Mouse (Mus musculus): ENCODE data around the gene Tnni1. TPM values are rescaled to one million over a fixed set of nuclear protein-coding genes. Genes with fewer than 3 reads are reported as not detected.

Tnni1 gene
- polyA plus RNA-seq, 1 experiment from 2014 or later = 6.4 TPM

GRCm38 (mm10) chr1:135794216-135795134 lies 15.2 kb downstream of the Tnni1 start:
- WGBS = 19% methylated on average over 20 of the region's 20 CpGs
- Histone ChIP-seq H3K27ac (ENCODE audit: low read length) (peak overlapping the region; percentile 82), H3K9ac (ENCODE audit: low read depth, low read length) (peak overlapping the region; percentile 71), H3K4me1 (ENCODE audit: control insufficient read depth, insufficient read depth, low read length) (peaks cover 43% of the 10 kb centered on the region), H3K4me3 (ENCODE audit: low read length) (peak overlapping the region; percentile 35), H3K36me3 (ENCODE audit: control insufficient read depth, insufficient read depth, low read length) (no peaks in the 10 kb centered on the region), H3K9me3 (ENCODE audit: control insufficient read depth, low read length) (no peaks in the 10 kb centered on the region), H3K4me2 (ENCODE audit: low read depth, low read length) (peak overlapping the region; percentile 61), H3K27me3 (replicated peaks; ENCODE audit: control insufficient read depth, insufficient read depth, low read length) (no peaks in the 10 kb centered on the region)
- ATAC-seq = peak; percentile 70

GRCm38 (mm10) chr1:135798492-135798891 lies 19.3 kb downstream of the Tnni1 start:
- H3K4me2 ChIP-seq (ENCODE audit: low read depth, low read length) = no peak overlapping the region
- H3K36me3 ChIP-seq (ENCODE audit: control insufficient read depth, insufficient read depth, low read length) = no peaks in the 10 kb centered on the region
- H3K4me1 ChIP-seq (ENCODE audit: control insufficient read depth, insufficient read depth, low read length) = peaks cover 55% of the 10 kb centered on the region
- no peak overlapping the region for H3K9ac ChIP-seq (ENCODE audit: low read depth, low read length)
- no peaks in the 10 kb centered on the region for H3K27me3 ChIP-seq (replicated peaks; ENCODE audit: control insufficient read depth, insufficient read depth, low read length)
- WGBS = 73% methylated on average over 1 of the region's 1 CpGs
- H3K9me3 ChIP-seq (ENCODE audit: control insufficient read depth, low read length) = no peaks in the 10 kb centered on the region
- H3K27ac ChIP-seq (ENCODE audit: low read length) = no peak overlapping the region
- no peak for ATAC-seq
- H3K4me3 ChIP-seq (ENCODE audit: low read length) = no peak overlapping the region

- Histone ChIP-seq H3K9ac (ENCODE audit: low read depth, low read length) (no peak overlapping the region), H3K4me2 (ENCODE audit: low read depth, low read length) (no peak overlapping the region), H3K27ac (ENCODE audit: low read length) (peak overlapping the region; percentile 89; the same call in 1 of the 2 replicates), H3K27me3 (replicated peaks; ENCODE audit: control insufficient read depth, insufficient read depth, low read length) (no peaks in the 10 kb centered on the region), H3K9me3 (ENCODE audit: control insufficient read depth, low read length) (no peaks in the 10 kb centered on the region), H3K4me1 (ENCODE audit: control insufficient read depth, insufficient read depth, low read length) (peaks cover 48% of the 10 kb centered on the region), H3K4me3 (ENCODE audit: low read length) (no peak overlapping the region), H3K36me3 (ENCODE audit: control insufficient read depth, insufficient read depth, low read length) (no peaks in the 10 kb centered on the region)
- ATAC-seq = no peak
- 54% methylated on average over 8 of the region's 8 CpGs for WGBS
Measured at GRCm38 (mm10) chr1:135799109-135799627, 19.9 kb downstream of the Tnni1 start.

- H3K4me2 ChIP-seq (ENCODE audit: low read depth, low read length) = no peak overlapping the region; the same call in 1 of the 2 replicates
- H3K27me3 ChIP-seq (replicated peaks; ENCODE audit: control insufficient read depth, insufficient read depth, low read length) = no peaks in the 10 kb centered on the region
- H3K4me3 ChIP-seq (ENCODE audit: low read length) = no peak overlapping the region
- peaks cover 37% of the 10 kb centered on the region for H3K4me1 ChIP-seq (ENCODE audit: control insufficient read depth, insufficient read depth, low read length)
- H3K27ac ChIP-seq (ENCODE audit: low read length) = peak overlapping the region; percentile 89
- peak overlapping the region; percentile 27 for H3K9ac ChIP-seq (ENCODE audit: low read depth, low read length)
- ATAC-seq = peak; percentile 54
- no peaks in the 10 kb centered on the region for H3K36me3 ChIP-seq (ENCODE audit: control insufficient read depth, insufficient read depth, low read length)
- WGBS = 23% methylated on average over 8 of the region's 8 CpGs
- H3K9me3 ChIP-seq (ENCODE audit: control insufficient read depth, low read length) = no peaks in the 10 kb centered on the region
Measured at GRCm38 (mm10) chr1:135800192-135800950, 21.1 kb downstream of the Tnni1 start.

- WGBS = 31% methylated on average over 10 of the region's 10 CpGs
- ATAC-seq = no peak
- peak overlapping the region; percentile 16; the same call in 1 of the 2 replicates for H3K27ac ChIP-seq (ENCODE audit: low read length)
- no peak overlapping the region for H3K4me2 ChIP-seq (ENCODE audit: low read depth, low read length)
- no peak overlapping the region for H3K4me3 ChIP-seq (ENCODE audit: low read length)
- H3K27me3 ChIP-seq (replicated peaks; ENCODE audit: control insufficient read depth, insufficient read depth, low read length) = no peaks in the 10 kb centered on the region
- H3K9ac ChIP-seq (ENCODE audit: low read depth, low read length) = no peak overlapping the region
- no peaks in the 10 kb centered on the region for H3K36me3 ChIP-seq (ENCODE audit: control insufficient read depth, insufficient read depth, low read length)
- H3K9me3 ChIP-seq (ENCODE audit: control insufficient read depth, low read length) = no peaks in the 10 kb centered on the region
- H3K4me1 ChIP-seq (ENCODE audit: control insufficient read depth, insufficient read depth, low read length) = peaks cover 23% of the 10 kb centered on the region
Measured at GRCm38 (mm10) chr1:135807546-135807945, 28.3 kb downstream of the Tnni1 start.

GRCm38 (mm10) chr1:135810180-135810579 lies 30.9 kb downstream of the Tnni1 start:
- Histone ChIP-seq H3K9me3 (ENCODE audit: control insufficient read depth, low read length) (no peaks in the 10 kb centered on the region), H3K4me3 (ENCODE audit: low read length) (no peak overlapping the region), H3K4me1 (ENCODE audit: control insufficient read depth, insufficient read depth, low read length) (peaks cover 41% of the 10 kb centered on the region), H3K9ac (ENCODE audit: low read depth, low read length) (no peak overlapping the region), H3K4me2 (ENCODE audit: low read depth, low read length) (no peak overlapping the region), H3K27ac (ENCODE audit: low read length) (peak overlapping the region; percentile 74), H3K27me3 (replicated peaks; ENCODE audit: control insufficient read depth, insufficient read depth, low read length) (no peaks in the 10 kb centered on the region), H3K36me3 (ENCODE audit: control insufficient read depth, insufficient read depth, low read length) (no peaks in the 10 kb centered on the region)
- peak; percentile 72 for ATAC-seq
- 49% methylated on average over 2 of the region's 2 CpGs for WGBS

GRCm38 (mm10) chr1:135811016-135811646 lies 31.9 kb downstream of the Tnni1 start:
- H3K9ac ChIP-seq (ENCODE audit: low read depth, low read length) = 0 out of 2 replicates have a peak overlapping the region, but pooled peaks have one; percentile 2
- no peak overlapping the region for H3K4me2 ChIP-seq (ENCODE audit: low read depth, low read length)
- no peaks in the 10 kb centered on the region for H3K36me3 ChIP-seq (ENCODE audit: control insufficient read depth, insufficient read depth, low read length)
- peak; percentile 17; the same call in 1 of the 2 replicates for ATAC-seq
- H3K4me3 ChIP-seq (ENCODE audit: low read length) = no peak overlapping the region
- H3K4me1 ChIP-seq (ENCODE audit: control insufficient read depth, insufficient read depth, low read length) = peaks cover 41% of the 10 kb centered on the region
- WGBS = 30% methylated on average over 7 of the region's 7 CpGs
- H3K27me3 ChIP-seq (replicated peaks; ENCODE audit: control insufficient read depth, insufficient read depth, low read length) = no peaks in the 10 kb centered on the region
- peak overlapping the region; percentile 95 for H3K27ac ChIP-seq (ENCODE audit: low read length)
- no peaks in the 10 kb centered on the region for H3K9me3 ChIP-seq (ENCODE audit: control insufficient read depth, low read length)

GRCm38 (mm10) chr1:135812205-135812604 lies 33.0 kb downstream of the Tnni1 start:
- H3K4me2 ChIP-seq (ENCODE audit: low read depth, low read length) = 0 out of 2 replicates have a peak overlapping the region, but pooled peaks have one; percentile 42
- H3K27me3 ChIP-seq (replicated peaks; ENCODE audit: control insufficient read depth, insufficient read depth, low read length) = no peaks in the 10 kb centered on the region; the same call in 1 of the 2 replicates
- H3K36me3 ChIP-seq (ENCODE audit: control insufficient read depth, insufficient read depth, low read length) = no peaks in the 10 kb centered on the region
- peaks cover 41% of the 10 kb centered on the region for H3K4me1 ChIP-seq (ENCODE audit: control insufficient read depth, insufficient read depth, low read length)
- H3K9ac ChIP-seq (ENCODE audit: low read depth, low read length) = peak overlapping the region; percentile 60; the same call in 1 of the 2 replicates
- 60% methylated on average over 3 of the region's 3 CpGs for WGBS
- peak; percentile 1; the same call in 1 of the 2 replicates for ATAC-seq
- peak overlapping the region; percentile 95 for H3K27ac ChIP-seq (ENCODE audit: low read length)
- no peaks in the 10 kb centered on the region for H3K9me3 ChIP-seq (ENCODE audit: control insufficient read depth, low read length)
- H3K4me3 ChIP-seq (ENCODE audit: low read length) = no peak overlapping the region

All from intestine, embryonic 16.5 days (tissue).